Mouse (Mus musculus): ENCODE measurements around the gene 6330409D20Rik. TPM values are rescaled to one million over a fixed set of nuclear protein-coding genes. Genes with fewer than 3 reads are reported as not detected.

Gene 6330409D20Rik
- polyA plus RNA-seq, 1 experiment from 2014 or later, result 1.7 TPM

DNA sequence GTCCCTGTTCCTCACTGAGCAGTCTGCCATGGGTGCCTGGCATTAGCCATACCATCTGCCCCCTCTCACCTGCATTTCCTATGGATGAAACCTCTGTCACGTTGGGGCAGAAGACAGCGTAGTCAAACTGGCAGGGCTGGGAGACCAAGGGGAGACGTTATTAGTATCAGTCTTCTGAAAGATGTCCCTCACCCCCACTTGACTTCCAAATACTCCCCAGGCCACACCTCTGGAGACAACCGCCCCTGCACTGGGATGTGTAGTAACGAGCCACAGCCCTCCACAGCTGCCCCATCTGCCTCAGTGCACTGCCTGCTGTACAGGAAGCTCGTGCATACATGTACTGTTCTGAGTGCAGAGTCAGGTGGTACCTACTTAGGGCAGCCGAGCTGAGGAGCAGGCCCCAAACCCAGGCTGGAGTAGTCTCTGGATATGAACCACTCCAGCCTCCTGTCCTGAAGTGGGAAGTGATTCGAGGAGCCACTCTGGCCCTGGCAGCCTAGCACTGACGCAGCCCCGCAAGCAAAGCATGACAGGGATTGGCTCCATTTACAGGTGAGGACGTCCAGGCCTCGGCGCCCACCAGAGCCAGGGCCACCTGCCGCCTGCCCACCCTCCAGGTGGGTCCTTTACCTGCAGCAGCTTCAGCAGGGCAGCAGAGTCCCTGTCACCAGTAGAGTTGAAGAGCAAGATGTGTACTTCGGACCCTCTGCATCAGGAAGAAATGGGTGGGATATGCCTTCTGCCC lies 56.0 kb downstream of the 6330409D20Rik start:
- Histone ChIP-seq H3K27ac (no peak overlapping the region), H3K4me3 (no peak overlapping the region), H3K27me3 (ENCODE audit: insufficient read depth, poor library complexity, severe bottlenecking) (no peaks in the 10 kb centered on the region), H3K36me3 (peaks cover 71% of the 10 kb centered on the region), H3K4me1 (replicated peaks) (peaks cover 28% of the 10 kb centered on the region), H3K9me3 (no peaks in the 10 kb centered on the region)
- no peak for DNase-seq (ENCODE audit: low spot score)
- 92% methylated on average over 15 of the region's 15 CpGs for WGBS

DNA sequence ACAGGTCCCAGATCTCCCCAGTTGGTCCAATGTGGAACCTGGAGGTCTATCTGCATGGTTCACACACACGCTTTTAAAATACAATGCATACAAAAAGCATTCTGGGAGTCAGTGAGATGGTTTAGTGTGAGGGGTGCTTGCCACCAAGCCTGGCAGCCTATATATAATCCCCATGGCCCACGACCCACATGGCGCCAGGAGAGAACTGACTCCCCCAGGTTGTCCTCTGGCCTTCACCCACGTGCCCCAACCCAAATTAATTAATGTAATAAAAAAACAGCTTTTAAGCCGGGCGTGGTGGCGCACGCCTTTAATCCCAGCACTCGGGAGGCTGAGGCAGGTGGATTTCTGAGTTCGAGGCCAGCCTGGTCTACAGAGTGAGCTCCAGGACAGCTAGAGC lies 57.1 kb downstream of the 6330409D20Rik start:
- 93% methylated on average over 10 of the region's 10 CpGs for WGBS
- peaks cover 21% of the 10 kb centered on the region for H3K4me1 ChIP-seq (replicated peaks)
- no peaks in the 10 kb centered on the region for H3K9me3 ChIP-seq
- no peak overlapping the region for H3K4me3 ChIP-seq
- no peak for DNase-seq (ENCODE audit: low spot score)
- peaks cover 71% of the 10 kb centered on the region for H3K36me3 ChIP-seq
- no peak overlapping the region for H3K27ac ChIP-seq
- H3K27me3 ChIP-seq (ENCODE audit: insufficient read depth, poor library complexity, severe bottlenecking), result no peaks in the 10 kb centered on the region

DNA sequence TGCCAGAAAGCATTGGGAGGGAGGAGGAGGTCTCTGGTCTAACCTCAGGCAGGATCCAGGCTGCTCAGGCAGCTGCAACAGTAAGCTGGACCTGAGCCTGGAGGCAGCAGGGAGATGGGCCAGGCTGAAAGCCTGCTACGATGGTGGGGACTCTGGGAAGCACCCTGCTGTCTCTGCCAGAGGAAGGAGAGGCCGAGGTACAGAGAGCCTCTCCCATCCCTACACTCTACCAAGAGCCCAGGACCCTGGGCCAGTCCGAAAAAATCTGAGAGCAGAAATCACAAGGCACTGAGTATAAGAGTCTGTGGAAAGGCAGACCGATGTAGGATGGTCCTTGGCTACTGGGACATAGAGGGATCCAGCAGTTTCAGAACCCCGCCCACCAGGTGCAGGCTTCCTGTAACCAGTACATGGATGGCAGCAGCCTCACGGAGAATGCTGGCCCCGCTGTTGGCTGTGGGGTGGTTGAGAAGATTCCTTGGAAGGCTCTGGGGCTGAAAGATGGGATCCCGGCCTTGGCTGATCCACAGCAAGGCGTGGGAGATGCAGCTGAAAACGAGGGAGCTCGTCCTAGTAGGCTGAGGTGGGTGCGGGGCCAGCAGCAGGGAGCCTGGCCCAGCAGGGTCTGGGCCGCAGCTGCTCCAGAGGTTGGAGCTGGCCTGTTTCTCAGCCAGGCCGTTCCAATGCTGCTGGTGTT lies 57.9 kb downstream of the 6330409D20Rik start:
- no peaks in the 10 kb centered on the region for H3K27me3 ChIP-seq (ENCODE audit: insufficient read depth, poor library complexity, severe bottlenecking)
- H3K27ac ChIP-seq, result no peak overlapping the region
- 80% methylated on average over 14 of the region's 14 CpGs for WGBS
- H3K4me3 ChIP-seq, result no peak overlapping the region
- no peak for DNase-seq (ENCODE audit: low spot score)
- no peaks in the 10 kb centered on the region for H3K9me3 ChIP-seq
- H3K36me3 ChIP-seq, result peaks cover 66% of the 10 kb centered on the region
- peaks cover 21% of the 10 kb centered on the region for H3K4me1 ChIP-seq (replicated peaks)

MicroRNAs within 50 kb of the gene (microRNA counts, 519-probe panel; counts per million panel counts)
- microRNA mmu-miR-2861, result 1,255 counts per million, percentile 77 among the panel's probes with 10 or more counts

Other genes with a start within 250 kb of the 6330409D20Rik start
- gene Fam102a, start 205.7 kb downstream of the 6330409D20Rik start, polyA plus RNA-seq (2016; fragmentation: Nextera tagmentation; extraction: Ambion mirVana), result 10.9 and 11.0 TPM in 2 replicates
- gene Dpm2, start 170.2 kb downstream of the 6330409D20Rik start, polyA plus RNA-seq (2016; fragmentation: Nextera tagmentation; extraction: Ambion mirVana), result 116 and 131 TPM in 2 replicates
- 1.6 and 2.5 TPM in 2 replicates for gene Pip5kl1, start 166.2 kb downstream of the 6330409D20Rik start, polyA plus RNA-seq (2016; fragmentation: Nextera tagmentation; extraction: Ambion mirVana)
- 0.11 and 0.39 TPM in 2 replicates for gene 9430097D07Rik, start 165.3 kb downstream of the 6330409D20Rik start, polyA plus RNA-seq (2016; fragmentation: Nextera tagmentation; extraction: Ambion mirVana)
- 19.8 and 21.0 TPM in 2 replicates for gene St6galnac4, start 153.9 kb downstream of the 6330409D20Rik start, polyA plus RNA-seq (2016; fragmentation: Nextera tagmentation; extraction: Ambion mirVana)
- 12.7 and 14.1 TPM in 2 replicates for gene St6galnac6, start 141.3 kb downstream of the 6330409D20Rik start, polyA plus RNA-seq (2016; fragmentation: Nextera tagmentation; extraction: Ambion mirVana)
- gene Ak1, start 119.3 kb downstream of the 6330409D20Rik start, polyA plus RNA-seq (2016; fragmentation: Nextera tagmentation; extraction: Ambion mirVana), result 26.9 and 37.6 TPM in 2 replicates
- 28.8 and 35.8 TPM in 2 replicates for gene Eng, start 94.4 kb downstream of the 6330409D20Rik start, polyA plus RNA-seq (2016; fragmentation: Nextera tagmentation; extraction: Ambion mirVana)
- gene Fpgs, start 36.9 kb downstream of the 6330409D20Rik start, polyA plus RNA-seq (2016; fragmentation: Nextera tagmentation; extraction: Ambion mirVana), result 25.9 and 29.5 TPM in 2 replicates
- 121 and 125 TPM in 2 replicates for gene Cdk9, start 27.9 kb downstream of the 6330409D20Rik start, polyA plus RNA-seq (2016; fragmentation: Nextera tagmentation; extraction: Ambion mirVana)
- gene Sh2d3c, start 20.0 kb downstream of the 6330409D20Rik start, polyA plus RNA-seq (2016; fragmentation: Nextera tagmentation; extraction: Ambion mirVana), result 27.6 and 39.1 TPM in 2 replicates
- 56.9 and 61.6 TPM in 2 replicates for gene Tor2a, start 16.2 kb upstream of the 6330409D20Rik start, polyA plus RNA-seq (2016; fragmentation: Nextera tagmentation; extraction: Ambion mirVana)
- 0.31 and 0.73 TPM in 2 replicates for gene Ttc16, start 34.6 kb upstream of the 6330409D20Rik start, polyA plus RNA-seq (2016; fragmentation: Nextera tagmentation; extraction: Ambion mirVana)
- gene Ptrh1, start 34.8 kb upstream of the 6330409D20Rik start, polyA plus RNA-seq (2016; fragmentation: Nextera tagmentation; extraction: Ambion mirVana), result 5.7 and 7.2 TPM in 2 replicates
- 1.1 and 1.2 TPM in 2 replicates for gene Cfap157, start 43.4 kb upstream of the 6330409D20Rik start, polyA plus RNA-seq (2016; fragmentation: Nextera tagmentation; extraction: Ambion mirVana)
- 40.1 and 63.3 TPM in 2 replicates for gene Stxbp1, start 106.2 kb upstream of the 6330409D20Rik start, polyA plus RNA-seq (2016; fragmentation: Nextera tagmentation; extraction: Ambion mirVana)
- 34.3 and 36.1 TPM in 2 replicates for gene Fam129b, start 135.1 kb upstream of the 6330409D20Rik start, polyA plus RNA-seq (2016; fragmentation: Nextera tagmentation; extraction: Ambion mirVana)
- gene Rpl12, start 220.5 kb upstream of the 6330409D20Rik start, polyA plus RNA-seq (2016; fragmentation: Nextera tagmentation; extraction: Ambion mirVana), result 131 and 166 TPM in 2 replicates
- 11.5 TPM in 2 replicates for gene Lrsam1, start 220.6 kb upstream of the 6330409D20Rik start, polyA plus RNA-seq (2016; fragmentation: Nextera tagmentation; extraction: Ambion mirVana)
- 21.3 and 27.4 TPM in 2 replicates for gene Slc2a8, start 241.1 kb upstream of the 6330409D20Rik start, polyA plus RNA-seq (2016; fragmentation: Nextera tagmentation; extraction: Ambion mirVana)